Mouse (Mus musculus): Measurements from ENCODE around the gene Mgat4a. TPM values are rescaled to one million over a fixed set of nuclear protein-coding genes. Genes with fewer than 3 reads are reported as not detected.

The Mgat4a gene
- total and polyA plus RNA-seq, 3 experiments = 4.5 to 11.8 (median 8.7) TPM

DNA sequence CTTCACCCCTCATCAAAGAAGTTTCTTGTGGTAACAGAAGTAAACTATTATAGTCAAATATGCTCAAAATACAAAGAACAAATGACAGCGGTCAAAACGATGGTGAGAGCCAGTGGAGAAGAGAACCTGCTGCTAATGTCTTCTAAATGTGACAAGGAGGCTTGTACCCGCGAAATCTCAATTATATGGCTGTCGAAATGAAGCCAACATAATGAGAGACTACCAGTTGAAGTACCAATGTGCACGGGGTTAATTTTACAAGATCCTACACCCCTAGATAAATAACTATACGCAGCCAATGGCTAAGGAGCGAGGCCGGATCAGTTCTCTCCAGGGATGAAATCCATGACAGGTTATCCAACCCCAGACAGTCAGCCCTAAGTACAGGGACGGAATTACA lies 41.9 kb downstream of the Mgat4a start:
- H3K27me3 ChIP-seq (ENCODE audit: control insufficient read depth, insufficient read depth, low read length) = no peaks in the 10 kb centered on the region
- H3K4me1 ChIP-seq (ENCODE audit: control insufficient read depth, insufficient read depth, low read length) = peaks cover 18% of the 10 kb centered on the region
- intact Hi-C loops (cut with DNase I) = loop anchor here (2.0 kb wide), 1 partner anchor 14 kb away; no protein-coding TSS in a partner anchor
- no peak overlapping the region for H3K9ac ChIP-seq (ENCODE audit: low read depth, low read length)
- no peak overlapping the region for H3K27ac ChIP-seq
- H3K36me3 ChIP-seq (ENCODE audit: control insufficient read depth, insufficient read depth, low read length) = peaks cover 21% of the 10 kb centered on the region
- no peak for DNase-seq
- WGBS = 88% methylated on average over 10 of the region's 10 CpGs
- TF ChIP-seq EP300 (IDR thresholded peaks at IDR 0.05; ENCODE audit: insufficient read depth, low read depth, low read length) = no peak
- H3K4me3 ChIP-seq = no peak overlapping the region
- H3K79me2 ChIP-seq (replicated peaks; ENCODE audit: control insufficient read depth, insufficient read depth, low read length) = no peaks in the 10 kb centered on the region

DNA sequence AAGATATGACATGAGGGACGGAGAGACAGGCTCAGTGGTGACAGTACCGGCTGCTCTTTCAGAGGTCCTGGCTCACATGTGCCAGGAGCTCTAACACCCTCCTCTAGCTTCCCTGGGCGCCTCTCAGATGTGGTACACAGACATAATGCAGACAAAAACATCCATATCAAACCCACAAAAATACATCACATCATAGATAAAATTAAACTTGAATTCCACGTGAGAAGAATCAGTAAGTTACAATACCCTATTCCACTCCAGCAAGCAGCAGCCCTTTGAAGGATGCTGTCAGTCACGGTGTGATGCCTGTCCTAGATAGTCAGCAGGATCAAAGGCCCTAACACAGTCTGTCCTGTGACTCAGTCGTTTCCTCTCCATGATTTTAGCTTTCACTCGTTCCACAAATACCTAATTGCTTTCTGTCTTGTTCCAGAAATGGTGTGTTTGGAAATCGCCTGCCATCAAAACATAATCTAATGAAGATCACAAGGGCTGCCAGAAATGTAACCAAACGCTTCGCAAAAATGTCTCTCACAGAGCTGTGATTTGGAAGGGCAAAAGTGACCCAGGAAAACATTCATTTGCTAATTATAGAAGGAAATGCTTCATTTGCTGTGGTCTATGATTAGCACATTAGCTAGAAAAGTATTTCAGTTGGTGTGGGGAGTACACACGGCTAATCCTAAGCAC lies 44.1 kb downstream of the Mgat4a start:
- H3K27ac ChIP-seq = peak overlapping the region; percentile 38
- no peaks in the 10 kb centered on the region for H3K79me2 ChIP-seq (replicated peaks; ENCODE audit: control insufficient read depth, insufficient read depth, low read length)
- TF ChIP-seq POLR2A (IDR thresholded peaks at IDR 0.05; ENCODE audit: insufficient read depth, low read depth, low read length) (no peak), EP300 (IDR thresholded peaks at IDR 0.05; ENCODE audit: insufficient read depth, low read depth, low read length) (no peak), CTCF (IDR thresholded peaks at IDR 0.05) (no peak)
- peaks cover 10% of the 10 kb centered on the region for H3K4me1 ChIP-seq (ENCODE audit: control insufficient read depth, insufficient read depth, low read length)
- intact Hi-C loops (cut with DNase I) = no loop called here
- H3K4me3 ChIP-seq = no peak overlapping the region
- H3K36me3 ChIP-seq (ENCODE audit: control insufficient read depth, insufficient read depth, low read length) = peaks cover 14% of the 10 kb centered on the region
- DNase-seq = no peak
- WGBS = 46% methylated on average over 11 of the region's 11 CpGs
- H3K9ac ChIP-seq (ENCODE audit: low read depth, low read length) = 0 out of 2 replicates have a peak overlapping the region, but pooled peaks have one; percentile 15
- no peaks in the 10 kb centered on the region for H3K27me3 ChIP-seq (ENCODE audit: control insufficient read depth, insufficient read depth, low read length)

DNA sequence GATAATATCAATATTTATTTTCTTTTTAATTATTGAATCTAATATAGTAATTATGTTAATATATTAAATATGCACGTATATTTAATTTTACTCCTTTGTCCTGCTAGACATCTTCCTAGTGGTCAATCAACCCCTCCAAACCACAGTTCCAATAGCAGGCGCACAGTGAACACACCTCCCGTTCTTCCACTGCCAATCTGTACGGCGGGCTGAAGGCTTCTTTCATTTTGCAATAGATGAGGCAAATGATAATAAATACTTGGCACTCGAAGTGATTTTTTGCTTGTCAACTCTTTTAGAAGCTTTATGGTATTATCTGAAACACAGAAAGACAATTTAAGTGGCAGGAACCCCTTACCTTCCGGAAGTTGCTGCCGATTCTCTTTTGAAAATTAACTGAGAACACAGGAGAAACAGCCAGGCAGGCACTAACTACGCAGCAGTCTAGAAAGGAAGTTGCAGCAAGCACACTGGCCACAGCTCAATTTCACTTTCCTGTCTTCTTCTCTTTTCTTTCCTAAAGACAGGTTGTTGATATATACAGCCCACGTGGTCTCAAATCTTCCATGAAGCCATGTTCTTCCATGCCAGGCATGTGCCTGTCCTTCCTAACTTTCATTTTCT lies 45.0 kb downstream of the Mgat4a start:
- H3K79me2 ChIP-seq (replicated peaks; ENCODE audit: control insufficient read depth, insufficient read depth, low read length) = no peaks in the 10 kb centered on the region
- intact Hi-C loops (cut with DNase I) = no loop called here
- WGBS = 54% methylated on average over 10 of the region's 10 CpGs
- H3K36me3 ChIP-seq (ENCODE audit: control insufficient read depth, insufficient read depth, low read length) = peaks cover 9% of the 10 kb centered on the region
- DNase-seq = no peak
- H3K4me3 ChIP-seq = no peak overlapping the region
- H3K27ac ChIP-seq = peak overlapping the region; percentile 38
- peaks cover 7% of the 10 kb centered on the region for H3K4me1 ChIP-seq (ENCODE audit: control insufficient read depth, insufficient read depth, low read length)
- H3K27me3 ChIP-seq (ENCODE audit: control insufficient read depth, insufficient read depth, low read length) = no peaks in the 10 kb centered on the region
- no peak overlapping the region for H3K9ac ChIP-seq (ENCODE audit: low read depth, low read length)
- TF ChIP-seq POLR2A (IDR thresholded peaks at IDR 0.05; ENCODE audit: insufficient read depth, low read depth, low read length) = no peak
- TF ChIP-seq CTCF (IDR thresholded peaks at IDR 0.05) = no peak
- TF ChIP-seq EP300 (IDR thresholded peaks at IDR 0.05; ENCODE audit: insufficient read depth, low read depth, low read length) = no peak

DNA sequence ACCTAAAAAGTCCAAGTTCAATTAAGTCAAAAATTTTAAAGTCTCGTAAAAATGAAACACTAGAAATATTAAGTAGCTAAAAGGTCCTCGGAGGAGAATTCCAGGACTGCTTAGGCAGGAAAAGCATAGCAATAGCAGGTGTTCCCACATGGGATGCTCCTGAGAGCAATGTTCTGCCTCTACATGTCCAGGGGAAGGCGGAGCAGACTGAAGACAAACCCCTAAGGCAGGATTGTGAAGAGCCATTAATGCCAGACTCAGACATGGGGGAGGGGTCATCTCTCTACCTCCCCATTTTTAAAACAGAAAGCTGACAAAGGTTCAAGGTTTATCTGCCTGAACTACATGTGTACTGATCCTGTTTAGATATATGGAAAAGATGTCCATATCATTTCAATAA lies 45.7 kb downstream of the Mgat4a start:
- H3K36me3 ChIP-seq (ENCODE audit: control insufficient read depth, insufficient read depth, low read length) = peaks cover 10% of the 10 kb centered on the region
- no peak for TF ChIP-seq CTCF (IDR thresholded peaks at IDR 0.05)
- no peak for TF ChIP-seq EP300 (IDR thresholded peaks at IDR 0.05; ENCODE audit: insufficient read depth, low read depth, low read length)
- no peak for TF ChIP-seq POLR2A (IDR thresholded peaks at IDR 0.05; ENCODE audit: insufficient read depth, low read depth, low read length)

DNA sequence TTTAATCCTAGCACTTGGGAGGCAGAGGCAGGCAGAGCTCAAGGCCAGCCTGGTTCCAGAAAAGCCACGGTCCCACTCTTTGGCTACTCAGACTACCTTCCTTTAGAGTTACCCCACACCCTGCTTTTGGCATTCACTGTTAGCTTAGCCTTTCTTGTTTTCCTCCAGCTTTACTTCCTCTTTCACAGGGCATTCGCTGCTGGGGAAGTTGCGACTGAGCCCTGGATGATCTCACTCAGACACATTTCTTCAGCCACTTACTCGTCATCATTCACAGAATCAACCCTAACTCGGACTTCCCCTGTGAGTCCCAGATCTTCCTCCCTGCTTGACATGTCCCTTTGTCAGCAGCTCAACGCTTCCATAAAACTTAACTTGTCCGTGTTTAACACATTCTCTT lies 49.1 kb downstream of the Mgat4a start:
- WGBS = 34% methylated on average over 7 of the region's 7 CpGs
- H3K27me3 ChIP-seq (ENCODE audit: control insufficient read depth, insufficient read depth, low read length) = no peaks in the 10 kb centered on the region
- intact Hi-C loops (cut with DNase I) = no loop called here

More for the DNA sequence above, 45.7 kb downstream of the Mgat4a start:
- no peak for DNase-seq
- H3K9ac ChIP-seq (ENCODE audit: low read depth, low read length) = no peak overlapping the region
- intact Hi-C loops (cut with DNase I) = no loop called here
- H3K79me2 ChIP-seq (replicated peaks; ENCODE audit: control insufficient read depth, insufficient read depth, low read length) = no peaks in the 10 kb centered on the region
- peaks cover 4% of the 10 kb centered on the region for H3K4me1 ChIP-seq (ENCODE audit: control insufficient read depth, insufficient read depth, low read length)
- no peak overlapping the region for H3K27ac ChIP-seq
- H3K4me3 ChIP-seq = no peak overlapping the region
- WGBS = 92% methylated on average over 3 of the region's 3 CpGs
- H3K27me3 ChIP-seq (ENCODE audit: control insufficient read depth, insufficient read depth, low read length) = no peaks in the 10 kb centered on the region

DNA sequence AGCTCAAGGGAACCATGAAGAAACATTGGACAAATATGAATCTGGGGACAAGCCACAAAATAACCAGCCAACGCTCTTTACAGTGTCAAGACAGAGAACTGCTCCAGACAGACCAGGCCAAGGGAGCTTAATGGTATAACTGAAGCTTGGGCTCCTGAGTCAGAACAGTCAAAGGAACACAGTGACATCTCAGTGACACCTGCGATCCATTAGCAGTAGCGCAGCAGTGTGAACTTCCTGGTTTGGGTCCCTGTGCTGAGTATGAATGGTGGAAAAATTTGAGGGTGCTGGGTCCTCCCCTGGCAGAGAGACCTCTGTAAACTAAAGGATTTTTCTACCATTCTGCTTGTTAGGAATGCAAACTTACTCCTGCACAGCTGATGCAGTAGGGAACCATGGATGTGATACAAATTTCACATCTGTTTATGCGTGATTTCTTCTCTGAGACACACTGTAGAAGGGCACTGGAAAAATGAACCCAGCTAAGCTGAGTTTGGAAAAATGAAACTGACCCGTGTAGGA lies 50.1 kb downstream of the Mgat4a start:
- peaks cover 3% of the 10 kb centered on the region for H3K4me1 ChIP-seq (ENCODE audit: control insufficient read depth, insufficient read depth, low read length)
- no peak overlapping the region for H3K9ac ChIP-seq (ENCODE audit: low read depth, low read length)
- intact Hi-C loops (cut with DNase I) = no loop called here
- DNase-seq = no peak
- H3K4me3 ChIP-seq = no peak overlapping the region
- no peak overlapping the region for H3K27ac ChIP-seq
- TF ChIP-seq POLR2A (IDR thresholded peaks at IDR 0.05; ENCODE audit: insufficient read depth, low read depth, low read length) = no peak
- no peak for TF ChIP-seq EP300 (IDR thresholded peaks at IDR 0.05; ENCODE audit: insufficient read depth, low read depth, low read length)
- no peak for TF ChIP-seq CTCF (IDR thresholded peaks at IDR 0.05)
- H3K36me3 ChIP-seq (ENCODE audit: control insufficient read depth, insufficient read depth, low read length) = peaks cover 11% of the 10 kb centered on the region
- WGBS = 87% methylated on average over 5 of the region's 5 CpGs
- no peaks in the 10 kb centered on the region; the same call in 1 of the 2 replicates for H3K79me2 ChIP-seq (replicated peaks; ENCODE audit: control insufficient read depth, insufficient read depth, low read length)
- H3K27me3 ChIP-seq (ENCODE audit: control insufficient read depth, insufficient read depth, low read length) = no peaks in the 10 kb centered on the region

More for the DNA sequence above, 49.1 kb downstream of the Mgat4a start:
- Histone ChIP-seq H3K27ac (peak overlapping the region; percentile 31), H3K4me1 (ENCODE audit: control insufficient read depth, insufficient read depth, low read length) (peaks cover 4% of the 10 kb centered on the region), H3K36me3 (ENCODE audit: control insufficient read depth, insufficient read depth, low read length) (peaks cover 14% of the 10 kb centered on the region), H3K79me2 (replicated peaks; ENCODE audit: control insufficient read depth, insufficient read depth, low read length) (no peaks in the 10 kb centered on the region), H3K9ac (ENCODE audit: low read depth, low read length) (no peak overlapping the region), H3K4me3 (no peak overlapping the region)
- peak in 1 of 2 experiments; percentile 60 for DNase-seq
- TF ChIP-seq POLR2A (IDR thresholded peaks at IDR 0.05; ENCODE audit: insufficient read depth, low read depth, low read length) (no peak), CTCF (IDR thresholded peaks at IDR 0.05) (no peak), EP300 (IDR thresholded peaks at IDR 0.05; ENCODE audit: insufficient read depth, low read depth, low read length) (no peak)
